Mouse (Mus musculus): ENCODE results near the gene Tbc1d2b. TPM values are rescaled to one million over a fixed set of nuclear protein-coding genes. Genes with fewer than 3 reads are reported as not detected.

Gene Tbc1d2b
- total and polyA plus RNA-seq, 2 experiments, result 14.1 to 16.9 TPM

- 21% methylated on average over 6 of the region's 6 CpGs for WGBS
- peaks cover under 1% of the 10 kb centered on the region; the same call in 1 of the 2 replicates for H3K36me3 ChIP-seq (ENCODE audit: control insufficient read depth, insufficient read depth, low read length)
- TF ChIP-seq CTCF (IDR thresholded peaks at IDR 0.05; ENCODE audit: low read depth, low read length) (no peak), POLR2A (IDR thresholded peaks at IDR 0.05; ENCODE audit: extremely low read depth, insufficient read depth, low read length) (no peak)
- peaks cover 51% of the 10 kb centered on the region for H3K4me1 ChIP-seq (ENCODE audit: control insufficient read depth, insufficient read depth, low read length)
- H3K27ac ChIP-seq (replicated peaks; ENCODE audit: insufficient read depth, low read depth, low read length), result peak overlapping the region; percentile 58
- H3K27me3 ChIP-seq (ENCODE audit: control insufficient read depth, insufficient read depth, low read length), result no peaks in the 10 kb centered on the region
- H3K4me3 ChIP-seq (ENCODE audit: insufficient read depth, low read depth, low read length), result no peak overlapping the region
- H3K79me2 ChIP-seq (ENCODE audit: control insufficient read depth, insufficient read depth, low read length), result peaks cover 40% of the 10 kb centered on the region; the same call in 1 of the 2 replicates
- DNase-seq (ENCODE audit: extremely low read depth, low read depth, low spot score), result no peak
- H3K9ac ChIP-seq (ENCODE audit: low read depth, low read length), result no peak overlapping the region
Measured at GRCm38 (mm10) chr9:90260079-90260478, 10.5 kb downstream of the Tbc1d2b start.

- H3K9ac ChIP-seq (ENCODE audit: low read depth, low read length), result no peak overlapping the region
- no peak for DNase-seq (ENCODE audit: extremely low read depth, low read depth, low spot score)
- H3K27me3 ChIP-seq (ENCODE audit: control insufficient read depth, insufficient read depth, low read length), result no peaks in the 10 kb centered on the region
- H3K36me3 ChIP-seq (ENCODE audit: control insufficient read depth, insufficient read depth, low read length), result no peaks in the 10 kb centered on the region
- no peak overlapping the region for H3K4me3 ChIP-seq (ENCODE audit: insufficient read depth, low read depth, low read length)
- WGBS, result 55% methylated on average over 12 of the region's 12 CpGs
- peak overlapping the region; percentile 40 for H3K27ac ChIP-seq (replicated peaks; ENCODE audit: insufficient read depth, low read depth, low read length)
- H3K4me1 ChIP-seq (ENCODE audit: control insufficient read depth, insufficient read depth, low read length), result peaks cover 46% of the 10 kb centered on the region
- TF ChIP-seq POLR2A (IDR thresholded peaks at IDR 0.05; ENCODE audit: extremely low read depth, insufficient read depth, low read length), result no peak
- no peak for TF ChIP-seq CTCF (IDR thresholded peaks at IDR 0.05; ENCODE audit: low read depth, low read length)
- peaks cover 41% of the 10 kb centered on the region; the same call in 1 of the 2 replicates for H3K79me2 ChIP-seq (ENCODE audit: control insufficient read depth, insufficient read depth, low read length)
Measured at GRCm38 (mm10) chr9:90259400-90259950, 11.1 kb downstream of the Tbc1d2b start.

- DNase-seq (ENCODE audit: extremely low read depth, low read depth, low spot score), result no peak
- H3K4me1 ChIP-seq (ENCODE audit: control insufficient read depth, insufficient read depth, low read length), result peaks cover 43% of the 10 kb centered on the region
- H3K79me2 ChIP-seq (ENCODE audit: control insufficient read depth, insufficient read depth, low read length), result peaks cover 36% of the 10 kb centered on the region; the same call in 1 of the 2 replicates
- H3K4me3 ChIP-seq (ENCODE audit: insufficient read depth, low read depth, low read length), result no peak overlapping the region
- H3K27ac ChIP-seq (replicated peaks; ENCODE audit: insufficient read depth, low read depth, low read length), result no peak overlapping the region
- H3K27me3 ChIP-seq (ENCODE audit: control insufficient read depth, insufficient read depth, low read length), result no peaks in the 10 kb centered on the region
- H3K36me3 ChIP-seq (ENCODE audit: control insufficient read depth, insufficient read depth, low read length), result peaks cover 2% of the 10 kb centered on the region; the same call in 1 of the 2 replicates
- WGBS, result 87% methylated on average over 13 of the region's 13 CpGs
- H3K9ac ChIP-seq (ENCODE audit: low read depth, low read length), result no peak overlapping the region
- no peak for TF ChIP-seq POLR2A (IDR thresholded peaks at IDR 0.05; ENCODE audit: extremely low read depth, insufficient read depth, low read length)
- TF ChIP-seq CTCF (IDR thresholded peaks at IDR 0.05; ENCODE audit: low read depth, low read length), result no peak
Measured at GRCm38 (mm10) chr9:90257754-90258531, 12.7 kb downstream of the Tbc1d2b start.

- 65% methylated on average over 7 of the region's 7 CpGs for WGBS
- H3K36me3 ChIP-seq (ENCODE audit: control insufficient read depth, insufficient read depth, low read length), result peaks cover 3% of the 10 kb centered on the region; the same call in 1 of the 2 replicates
- H3K27ac ChIP-seq (replicated peaks; ENCODE audit: insufficient read depth, low read depth, low read length), result no peak overlapping the region
- no peak for DNase-seq (ENCODE audit: extremely low read depth, low read depth, low spot score)
- H3K9ac ChIP-seq (ENCODE audit: low read depth, low read length), result no peak overlapping the region
- H3K4me1 ChIP-seq (ENCODE audit: control insufficient read depth, insufficient read depth, low read length), result peaks cover 44% of the 10 kb centered on the region
- TF ChIP-seq CTCF (IDR thresholded peaks at IDR 0.05; ENCODE audit: low read depth, low read length), result no peak
- no peak for TF ChIP-seq POLR2A (IDR thresholded peaks at IDR 0.05; ENCODE audit: extremely low read depth, insufficient read depth, low read length)
- no peaks in the 10 kb centered on the region for H3K27me3 ChIP-seq (ENCODE audit: control insufficient read depth, insufficient read depth, low read length)
- H3K79me2 ChIP-seq (ENCODE audit: control insufficient read depth, insufficient read depth, low read length), result peaks cover 36% of the 10 kb centered on the region; the same call in 1 of the 2 replicates
- H3K4me3 ChIP-seq (ENCODE audit: insufficient read depth, low read depth, low read length), result no peak overlapping the region
Measured at GRCm38 (mm10) chr9:90257220-90257619, 13.4 kb downstream of the Tbc1d2b start.

GRCm38 (mm10) chr9:90255844-90256405, 14.7 kb downstream of the Tbc1d2b start:
- Histone ChIP-seq H3K4me3 (ENCODE audit: insufficient read depth, low read depth, low read length) (no peak overlapping the region), H3K9ac (ENCODE audit: low read depth, low read length) (no peak overlapping the region), H3K27me3 (ENCODE audit: control insufficient read depth, insufficient read depth, low read length) (no peaks in the 10 kb centered on the region), H3K4me1 (ENCODE audit: control insufficient read depth, insufficient read depth, low read length) (peaks cover 44% of the 10 kb centered on the region), H3K79me2 (ENCODE audit: control insufficient read depth, insufficient read depth, low read length) (peaks cover 36% of the 10 kb centered on the region; the same call in 1 of the 2 replicates), H3K36me3 (ENCODE audit: control insufficient read depth, insufficient read depth, low read length) (peaks cover 3% of the 10 kb centered on the region; the same call in 1 of the 2 replicates), H3K27ac (replicated peaks; ENCODE audit: insufficient read depth, low read depth, low read length) (no peak overlapping the region)
- TF ChIP-seq POLR2A (IDR thresholded peaks at IDR 0.05; ENCODE audit: extremely low read depth, insufficient read depth, low read length) (no peak), CTCF (IDR thresholded peaks at IDR 0.05; ENCODE audit: low read depth, low read length) (no peak)
- DNase-seq (ENCODE audit: extremely low read depth, low read depth, low spot score), result no peak
- WGBS, result 68% methylated on average over 6 of the region's 6 CpGs

Measured in liver, adult 2 months (tissue).